Mouse (Mus musculus) stomach, postnatal 0 days (tissue): Measurements from ENCODE around the gene Gjb5.

Experiments used
- CTCF ChIP-seq: IDR thresholded peaks from 2 replicates; pipeline ENCODE4 v1.5.1; 2016; ENCODE audit warnings: antibody characterized with exemption, low read depth, mild to moderate bottlenecking, moderate library complexity
- EP300 ChIP-seq: optimal IDR thresholded peaks from 2 replicates; pipeline ENCODE3; 2016; ENCODE audit warnings: antibody characterized with exemption

DNA sequence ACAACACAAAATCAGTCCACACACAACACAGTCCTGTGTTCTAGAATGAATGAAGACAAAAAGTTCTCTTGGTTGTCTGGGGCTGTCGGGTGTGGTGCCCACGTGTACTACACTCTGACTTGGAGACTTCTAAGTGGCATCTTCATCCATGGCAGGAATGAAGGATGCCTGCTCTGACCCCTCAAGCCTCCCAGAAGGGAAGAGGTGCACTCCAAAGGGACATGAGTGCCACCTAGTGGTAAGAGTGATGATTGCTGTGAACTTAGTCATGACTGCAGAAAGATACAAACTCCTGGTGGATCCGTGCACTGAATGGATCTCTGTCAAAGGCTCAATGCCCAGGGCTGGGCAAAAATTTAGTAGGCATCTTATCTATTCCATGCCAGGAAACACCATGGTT is 38.4 kb downstream of the Gjb5 start:
- TF ChIP-seq CTCF (peak; percentile 92), EP300 (no peak)
